Mouse (Mus musculus) spleen, adult 18-20 months (tissue): ENCODE measurements at regions not wholly inside any gene's neighbourhood (a gene's known extent, or its start where the extent isn't known, plus 50 kb on each side); places are given as distances from the start of the nearest gene placed in this dataset.

Source experiments
- DNase-seq, 2 experiments: peaks; one replicate each; pipeline ENCODE4 v3.0.0; 2022; ENCODE audit warnings: mixed read lengths in 2 of 2

DNA sequence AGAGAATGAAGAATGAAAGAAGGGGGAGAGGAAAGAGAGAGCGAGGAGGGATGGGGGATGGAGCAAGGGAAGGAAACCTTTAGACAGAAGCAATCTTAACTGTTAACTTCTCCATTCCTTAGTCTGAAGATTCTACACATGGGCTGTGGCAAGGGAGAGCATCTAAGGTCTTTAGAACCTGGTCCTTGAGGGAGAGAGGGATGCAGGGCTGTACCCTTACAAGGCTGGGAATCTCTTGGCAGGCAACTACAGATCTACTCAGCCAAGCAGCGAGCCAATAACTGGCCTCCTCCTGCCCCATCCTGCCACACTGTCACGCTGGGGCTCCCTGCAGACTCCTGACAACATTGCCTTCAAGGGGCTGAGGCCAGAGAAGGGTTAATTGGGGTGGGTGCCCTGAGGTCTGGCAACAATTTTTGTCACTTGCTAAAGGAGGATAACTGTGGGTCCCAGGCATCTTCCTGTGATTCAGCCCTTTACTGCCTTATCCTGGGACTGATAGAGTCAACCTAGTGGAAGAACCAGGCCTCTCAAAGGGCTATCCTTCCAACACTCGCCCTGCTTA is 205.7 kb downstream of the Rpap3 start:
- no peak for DNase-seq

DNA sequence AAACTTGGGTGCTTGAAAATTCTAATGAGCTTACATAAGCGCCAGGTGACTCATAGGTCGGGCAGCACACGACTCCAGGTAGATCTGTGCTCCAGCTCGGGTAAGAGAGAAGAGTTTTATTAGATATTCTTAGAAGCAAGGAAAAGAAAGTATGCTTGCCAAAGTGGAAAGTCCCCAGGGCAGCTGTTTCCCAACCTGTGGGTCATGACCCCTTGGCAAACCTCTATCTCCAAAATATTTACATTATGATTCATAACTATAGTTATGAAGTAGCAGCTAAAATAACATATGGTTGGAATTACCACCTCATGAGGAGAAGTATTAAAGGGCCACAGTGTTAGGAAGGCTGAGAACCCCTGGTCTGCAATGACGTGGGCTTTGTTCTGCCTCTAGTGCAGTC is 206.4 kb downstream of the Rpap3 start:
- DNase-seq: no peak

DNA sequence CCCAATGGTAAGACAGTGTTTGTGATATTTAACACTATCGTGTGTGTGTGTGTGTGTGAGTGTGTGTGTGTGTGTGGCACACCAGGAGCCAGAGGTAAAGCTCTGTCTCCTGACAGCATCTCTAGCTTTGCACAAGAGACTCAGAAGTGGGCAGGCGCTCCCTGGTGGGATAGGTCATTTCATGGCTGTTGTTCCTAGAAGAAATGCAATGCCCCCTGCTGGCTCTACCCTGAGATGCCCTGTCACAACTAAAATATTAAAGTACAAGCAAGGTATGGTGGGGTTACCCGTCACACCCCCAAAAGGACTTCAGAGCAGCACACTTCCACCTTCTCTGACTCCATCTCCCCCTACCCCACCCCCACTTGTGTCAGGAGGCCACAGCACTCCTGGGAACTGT is 207.2 kb downstream of the Rpap3 start:
- DNase-seq: peak; percentile 59 to 77

DNA sequence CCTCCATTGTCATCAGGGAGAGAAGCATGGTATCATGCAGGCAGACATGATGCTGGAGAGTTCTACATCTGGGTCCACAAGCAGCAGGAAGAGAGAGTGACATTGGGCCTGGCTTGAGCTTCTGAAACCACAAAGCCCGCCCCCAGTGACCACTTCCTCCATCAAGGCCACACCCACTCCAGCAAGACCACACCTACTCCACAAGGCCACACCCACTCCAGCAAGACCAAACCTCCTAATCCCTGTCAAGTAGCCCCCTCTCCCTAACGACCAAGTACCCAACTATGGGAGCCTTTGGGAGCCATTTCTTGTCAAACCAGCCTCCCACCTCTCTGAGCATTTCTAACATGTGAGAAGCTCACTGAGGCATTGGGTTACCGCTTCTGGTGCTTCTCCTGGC is 209.6 kb downstream of the Rpap3 start:
- no peak for DNase-seq

DNA sequence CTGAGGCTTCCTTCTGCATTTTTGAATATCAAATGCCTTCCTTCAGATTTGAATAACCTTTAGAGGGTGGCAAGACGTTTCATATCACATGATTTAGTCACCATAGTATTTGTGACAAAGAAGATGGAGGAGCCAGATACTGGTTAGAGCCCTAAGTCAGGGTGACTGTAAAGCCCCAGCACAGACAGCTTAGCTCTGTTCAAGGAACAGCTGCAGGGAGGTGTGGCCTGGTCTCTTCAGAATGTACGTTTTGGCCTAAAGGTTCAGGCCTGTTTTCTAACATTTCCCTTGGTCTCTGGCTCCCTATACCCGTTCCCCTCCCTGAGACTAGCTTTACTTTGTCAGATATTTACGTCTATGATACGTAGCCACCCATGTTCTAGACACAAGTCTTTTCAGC is 212.3 kb downstream of the Rpap3 start:
- no peak for DNase-seq

DNA sequence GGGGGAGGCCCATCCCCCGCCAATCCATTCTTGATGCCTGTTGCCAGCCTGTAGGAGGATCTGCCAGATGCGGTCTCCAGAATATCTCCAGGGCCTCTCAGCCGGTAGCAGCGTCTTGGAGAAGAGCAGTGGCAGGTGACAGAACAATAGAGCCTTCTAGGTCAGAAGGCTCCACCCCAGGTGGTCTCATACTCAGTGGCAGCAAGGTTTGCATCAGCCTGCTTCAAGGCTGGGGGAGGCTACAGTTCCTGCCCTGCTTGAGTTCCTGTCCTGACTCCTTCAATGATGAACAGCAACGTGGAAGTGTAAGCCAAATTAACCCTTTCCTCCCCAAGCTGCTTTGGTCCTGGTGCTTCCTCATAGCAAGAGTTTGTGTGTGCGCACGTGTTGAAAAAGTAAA is 213.8 kb downstream of the Rpap3 start:
- DNase-seq: no peak

DNA sequence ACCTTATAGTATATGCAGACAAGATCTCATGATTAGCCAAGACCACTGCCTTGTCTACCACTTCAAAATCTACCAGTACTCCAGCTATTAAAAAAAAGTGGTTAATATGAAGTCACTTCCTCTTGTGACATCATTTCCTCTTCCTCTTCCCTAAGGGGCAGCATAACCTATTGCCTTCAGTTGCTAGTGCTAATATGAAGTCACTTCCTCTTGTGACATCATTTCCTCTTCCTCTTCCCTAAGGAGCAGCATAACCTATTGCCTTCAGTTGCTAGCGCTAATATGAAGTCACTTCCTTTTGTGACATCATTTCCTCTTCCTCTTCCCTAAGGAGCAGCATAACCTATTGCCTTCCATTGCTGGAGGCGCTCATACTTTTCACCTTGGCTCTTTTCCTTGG is 218.2 kb downstream of the Rpap3 start:
- DNase-seq: no peak

DNA sequence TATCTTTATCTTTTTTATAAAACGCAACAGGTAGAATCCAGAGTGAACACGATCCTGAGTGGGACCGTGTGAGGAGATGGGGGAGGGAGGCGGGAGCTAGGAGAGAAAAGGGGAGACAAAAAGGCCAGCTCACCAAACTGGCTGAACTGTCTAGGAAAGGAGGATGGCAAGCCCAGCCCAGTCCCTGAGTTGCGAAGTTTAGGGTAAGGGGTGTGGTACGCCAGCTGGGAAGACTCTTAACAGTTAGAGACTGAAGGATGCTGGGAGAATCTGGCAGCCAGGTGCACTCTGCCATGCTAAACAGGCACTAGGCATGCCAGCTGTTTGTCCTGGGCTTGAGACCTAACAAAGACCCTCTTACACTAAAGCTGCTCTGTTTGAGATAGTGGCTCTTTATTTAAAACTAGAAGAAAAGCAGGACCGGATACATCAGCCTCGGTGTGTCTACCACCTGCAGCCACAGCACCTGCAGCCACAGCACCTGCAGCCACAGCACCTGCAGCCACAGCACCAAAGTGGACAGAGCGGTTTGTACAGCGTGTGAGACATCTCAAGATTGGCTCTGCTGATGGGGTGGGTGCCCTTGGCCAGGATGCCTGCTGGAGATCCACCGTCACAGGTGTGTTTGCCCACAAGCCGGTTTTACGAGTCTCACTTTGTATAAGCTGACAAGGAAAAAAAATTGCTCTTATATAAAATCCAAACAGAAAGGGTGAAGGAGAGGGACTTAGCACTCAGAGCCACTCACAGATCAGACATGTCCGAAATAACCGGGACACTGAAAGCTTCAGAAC is 225.1 kb upstream of the Amigo2 start:
- no peak for DNase-seq

DNA sequence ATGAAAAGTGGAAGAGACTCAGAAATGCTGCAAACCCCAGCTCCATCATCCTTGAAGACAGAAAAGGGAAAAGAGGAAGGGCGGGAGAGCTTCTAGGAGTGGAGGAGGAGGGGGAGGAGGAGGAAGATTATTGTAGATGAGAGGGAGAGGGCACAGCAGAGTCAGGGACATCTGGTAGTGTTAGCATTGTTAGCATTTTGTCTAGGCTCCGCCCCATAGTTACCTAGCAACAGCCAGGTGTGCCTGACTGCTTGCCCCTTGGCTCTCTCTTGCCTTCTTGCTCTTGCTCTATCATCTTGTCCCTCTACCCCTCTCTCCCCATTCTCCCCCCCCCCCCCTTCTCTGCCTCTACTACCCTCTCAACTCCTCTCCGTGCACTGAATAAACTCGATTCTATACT is 224.4 kb upstream of the Amigo2 start:
- no peak for DNase-seq

DNA sequence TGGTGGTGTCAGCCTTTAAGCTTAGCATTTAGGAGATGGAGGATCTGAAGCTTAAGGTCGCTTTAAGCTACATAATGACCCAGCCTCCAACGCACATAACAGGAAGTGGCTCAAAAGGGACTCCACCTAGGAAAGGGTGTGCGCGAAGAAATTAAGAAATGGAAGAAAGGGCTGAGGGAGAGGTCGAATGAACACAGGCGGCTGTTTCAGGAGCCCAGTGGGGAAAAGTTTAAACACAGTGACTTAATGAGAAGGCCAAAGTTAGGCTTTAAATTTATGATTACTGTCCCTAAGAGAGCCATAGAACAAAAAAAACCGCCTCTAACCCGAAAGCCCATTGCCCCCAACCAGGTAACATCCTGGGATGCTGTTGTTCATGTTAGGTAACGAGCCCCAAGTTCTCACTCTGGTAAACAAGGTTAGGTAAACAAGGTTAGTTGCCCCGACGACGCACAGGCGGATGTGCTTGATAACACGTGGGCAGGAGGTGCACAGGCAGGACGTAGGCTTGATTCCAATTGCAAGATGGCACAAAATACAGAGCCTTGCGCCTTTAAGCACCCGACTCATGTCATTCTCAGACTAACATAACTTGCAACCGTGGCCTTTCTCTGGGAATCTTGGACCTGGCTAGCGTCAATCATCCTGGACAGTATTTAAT is 222.7 kb upstream of the Amigo2 start:
- DNase-seq: peak in 1 of 2 experiments; percentile 33

DNA sequence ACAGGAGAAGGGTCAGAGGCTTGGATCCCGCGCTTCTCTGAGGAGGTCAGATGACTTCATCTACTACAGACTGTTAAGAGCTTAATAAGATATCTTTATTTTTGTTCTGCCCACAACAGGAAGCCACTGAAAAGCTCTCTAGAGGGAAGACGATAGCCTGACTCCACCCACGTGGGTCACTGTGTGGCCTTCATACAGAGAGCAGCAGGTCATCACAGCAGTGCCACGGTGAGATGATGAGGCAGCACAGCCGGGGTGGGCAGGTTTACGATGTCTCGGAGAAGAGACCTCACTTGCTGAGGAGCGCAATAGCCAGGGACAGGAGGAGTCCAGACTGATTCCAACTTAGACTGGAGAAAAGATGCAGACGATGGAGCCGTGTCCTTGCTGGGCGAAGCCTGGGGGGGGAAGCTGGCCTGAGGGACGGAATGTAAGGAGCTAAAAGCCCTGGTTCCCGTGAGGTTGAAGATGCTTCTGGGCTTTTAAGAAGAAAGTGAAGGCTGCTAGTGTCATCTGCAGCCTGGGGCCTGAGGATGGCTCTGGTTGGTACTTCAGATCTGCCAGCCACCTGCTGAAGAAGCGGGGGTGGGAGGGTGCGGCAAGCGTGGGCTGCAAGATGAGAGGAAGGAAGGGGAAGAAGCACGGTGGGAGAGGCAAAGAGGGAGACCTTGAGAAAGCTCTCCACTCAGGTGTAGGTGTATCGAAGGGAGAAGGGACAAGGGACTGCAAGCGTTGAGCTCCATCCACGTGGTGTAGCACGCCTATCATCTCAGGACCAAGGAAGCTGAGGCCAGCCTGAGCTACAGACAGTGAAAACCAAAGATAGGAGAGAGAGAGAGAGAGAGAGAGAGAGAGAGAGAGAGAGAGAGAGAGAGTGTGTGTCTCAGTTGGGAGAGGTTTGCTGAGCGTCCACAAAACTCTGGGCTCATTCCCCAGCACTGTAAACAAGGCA is 221.9 kb upstream of the Amigo2 start:
- DNase-seq: peak; percentile 71 to 73

DNA sequence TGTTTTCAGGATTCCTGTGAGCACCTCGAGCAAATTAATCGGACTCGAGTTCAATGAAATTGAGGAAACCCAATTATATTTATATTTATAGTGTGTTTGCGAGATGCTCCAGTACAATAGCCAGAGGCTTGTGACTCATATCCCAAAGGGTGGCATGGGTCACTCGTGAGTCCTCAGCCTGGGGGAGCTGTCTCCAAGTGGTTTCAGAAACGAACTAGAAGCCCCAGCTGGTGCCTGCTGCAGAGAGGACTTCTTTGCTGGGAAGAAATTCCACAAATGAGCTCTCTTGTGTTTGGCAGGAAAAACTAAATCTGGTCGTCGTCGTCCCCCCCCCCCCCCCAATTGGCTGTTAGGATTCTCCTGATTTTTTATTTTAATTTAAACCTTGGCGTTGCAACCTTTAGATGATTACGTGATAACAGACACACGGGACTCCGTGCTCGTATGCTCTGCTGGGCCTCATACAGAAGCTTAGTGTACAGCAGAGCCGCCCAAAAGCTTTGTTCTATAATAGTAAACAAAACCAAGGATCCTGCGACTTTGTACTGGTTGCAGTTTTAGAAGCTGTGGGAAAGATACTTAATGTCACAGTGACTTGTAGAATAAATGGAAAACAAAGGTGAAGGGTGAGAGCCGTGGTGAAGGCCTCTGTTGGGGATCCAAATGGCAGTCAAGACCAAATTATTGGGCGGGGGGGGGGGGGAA is 220.8 kb upstream of the Amigo2 start:
- DNase-seq: no peak

DNA sequence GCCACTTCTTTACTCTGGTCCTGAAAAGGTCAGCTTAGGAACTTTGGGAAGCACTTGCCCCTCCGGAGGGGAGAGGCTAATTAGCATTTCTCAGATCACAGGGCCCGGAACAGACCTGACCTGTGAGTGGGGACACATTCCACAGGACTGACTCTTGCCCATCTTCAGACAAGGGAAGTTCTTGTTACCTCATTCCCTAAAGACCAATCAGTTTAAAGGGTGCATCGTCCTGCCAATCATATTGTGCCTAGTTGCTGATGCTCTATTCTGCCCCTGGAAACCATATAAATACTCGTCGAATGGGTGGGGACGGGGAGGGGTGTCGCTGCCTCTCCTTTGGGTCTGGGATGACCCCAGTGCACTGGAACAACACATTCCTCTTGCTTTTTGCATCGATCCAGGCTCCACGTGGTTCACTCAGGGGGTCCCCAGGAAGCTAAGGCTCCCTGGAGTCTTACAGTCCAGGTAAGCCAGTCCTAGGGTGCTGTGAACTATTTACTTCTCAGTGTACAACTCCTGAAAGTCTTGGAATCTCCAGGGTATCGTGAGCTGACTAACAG is 219.9 kb upstream of the Amigo2 start:
- DNase-seq: peak in 1 of 2 experiments; percentile 1

DNA sequence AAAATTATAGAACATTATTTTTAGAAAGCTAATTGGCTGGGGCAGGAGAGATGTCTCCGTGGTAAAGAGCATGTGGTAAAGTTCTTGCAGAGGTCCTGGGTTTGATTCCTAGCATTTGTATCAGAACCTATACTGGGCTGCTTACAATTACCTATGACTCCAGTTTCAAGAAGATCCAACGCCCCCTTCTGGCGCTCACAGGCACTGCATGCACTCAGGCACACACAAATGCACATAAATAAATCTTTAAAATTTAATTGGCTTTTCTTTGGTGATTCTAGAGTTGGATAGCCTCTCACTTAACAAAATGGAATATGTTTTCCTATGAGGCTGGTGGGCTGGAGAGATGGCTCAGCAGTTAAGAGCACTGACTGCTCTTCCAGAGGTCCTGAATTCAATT is 219.0 kb upstream of the Amigo2 start:
- no peak for DNase-seq

DNA sequence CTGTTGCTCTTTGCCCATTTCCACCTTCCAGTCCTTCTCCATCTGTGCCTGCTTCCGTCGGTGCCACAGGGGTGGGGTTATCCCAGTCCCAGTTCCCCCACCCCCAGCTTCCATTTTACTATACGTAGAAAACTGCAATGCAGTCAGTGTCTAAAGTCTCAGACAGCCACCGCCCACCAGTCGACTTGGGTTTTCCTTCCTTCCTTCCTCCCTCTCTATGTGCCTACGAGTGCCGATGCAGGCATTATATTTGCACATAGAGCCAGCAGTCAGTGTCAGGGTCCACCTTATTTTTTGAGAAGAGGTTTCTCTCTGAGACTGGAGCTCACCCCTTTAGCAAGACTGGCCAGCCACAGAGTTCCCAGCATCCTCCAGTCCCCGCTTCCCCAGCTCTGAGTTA is 218.3 kb upstream of the Amigo2 start:
- DNase-seq: no peak

DNA sequence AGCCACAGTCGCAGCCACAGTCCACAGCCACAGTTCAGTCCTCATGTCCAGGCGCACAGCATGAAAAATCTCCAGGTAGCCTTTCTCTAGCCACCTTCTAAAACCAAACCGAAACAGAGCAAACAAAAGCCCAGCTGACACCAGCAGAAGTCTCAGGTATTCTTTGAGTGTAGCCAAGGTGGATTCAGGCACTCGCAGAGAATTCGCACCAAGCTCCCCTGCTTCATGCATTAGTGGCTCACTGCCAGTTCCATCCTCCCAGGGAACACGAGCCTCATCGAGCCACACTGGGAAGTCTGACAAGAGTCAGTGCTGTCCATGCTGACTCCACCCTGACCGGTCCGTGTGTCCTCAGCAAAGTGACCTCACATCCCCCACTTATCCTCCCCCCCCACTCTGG is 217.7 kb upstream of the Amigo2 start:
- DNase-seq: no peak

DNA sequence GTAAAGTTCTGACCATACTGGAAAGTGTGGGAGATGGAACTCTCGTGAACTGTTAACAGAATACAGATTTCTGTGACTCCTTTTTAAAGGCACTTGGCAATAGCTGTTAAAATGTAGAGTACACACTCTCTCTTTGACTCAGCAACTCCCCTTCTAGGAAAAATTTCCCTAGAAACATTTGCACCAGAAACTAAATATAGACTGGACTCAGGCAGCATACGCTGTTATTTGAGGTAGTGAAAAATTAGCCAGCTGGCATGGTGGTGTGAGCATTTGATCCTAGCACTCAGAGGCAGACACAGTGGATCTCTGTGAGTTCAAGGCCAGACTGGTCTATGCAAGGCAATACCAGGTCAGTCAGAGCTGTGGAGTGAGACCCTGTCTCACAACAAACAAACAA is 215.5 kb upstream of the Amigo2 start:
- peak in 1 of 2 experiments; percentile 1 for DNase-seq

DNA sequence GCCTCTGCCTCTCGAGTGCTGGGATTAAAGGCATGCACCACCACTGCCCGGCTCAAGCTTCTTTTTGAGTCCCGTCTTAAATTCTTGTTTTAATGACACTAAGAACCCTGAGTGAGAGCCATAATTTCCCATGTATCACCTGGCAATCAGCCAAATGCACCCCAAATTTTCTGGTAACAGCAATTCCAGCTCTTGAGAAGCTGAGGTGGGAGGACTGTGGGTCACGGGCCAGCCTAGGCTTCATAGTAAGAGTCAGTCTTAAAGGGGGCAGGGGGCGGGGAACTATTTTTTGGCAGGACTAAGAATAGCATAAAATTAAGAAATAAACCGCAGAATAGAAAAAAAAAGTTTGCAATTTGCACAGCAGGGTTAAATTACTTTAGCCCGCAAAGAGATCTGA is 214.9 kb upstream of the Amigo2 start:
- no peak for DNase-seq

DNA sequence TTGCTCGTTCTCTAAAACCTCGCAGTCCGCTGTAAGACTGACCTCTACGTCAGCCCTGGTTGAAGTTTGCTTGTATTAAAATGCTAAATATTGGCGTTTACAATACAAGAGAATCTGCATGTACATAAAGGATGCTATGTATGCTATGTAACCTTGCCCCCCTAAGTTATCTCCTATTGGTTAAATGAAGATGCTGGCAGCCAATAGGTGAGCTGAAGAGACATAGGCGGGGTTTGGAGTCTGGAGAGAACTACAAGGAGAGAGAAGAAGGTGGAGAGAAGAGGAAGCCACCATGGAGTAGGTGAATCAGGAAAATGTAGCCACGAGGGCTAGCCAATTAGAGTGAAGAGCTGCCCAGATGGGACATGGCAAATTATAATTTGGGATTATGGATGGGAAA is 214.0 kb upstream of the Amigo2 start:
- peak in 1 of 2 experiments; percentile 0 for DNase-seq

DNA sequence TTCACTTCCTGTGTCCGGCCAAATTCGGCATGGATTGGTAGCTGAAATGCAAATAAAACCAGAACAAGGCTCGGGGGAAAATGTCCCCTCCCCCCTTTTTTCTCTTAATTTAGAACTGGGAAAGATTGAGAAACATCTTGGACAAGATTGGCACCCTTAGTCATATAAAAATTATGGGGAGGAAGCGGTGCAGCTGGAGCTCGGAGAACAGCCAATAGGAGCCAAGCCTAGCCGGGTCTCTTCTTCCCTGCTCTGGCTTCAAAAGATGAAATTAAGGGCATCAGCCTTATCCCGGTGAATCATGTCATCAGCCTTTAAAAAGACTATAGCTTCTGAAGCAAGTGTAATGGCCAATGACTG is 213.3 kb upstream of the Amigo2 start:
- DNase-seq: no peak

DNA sequence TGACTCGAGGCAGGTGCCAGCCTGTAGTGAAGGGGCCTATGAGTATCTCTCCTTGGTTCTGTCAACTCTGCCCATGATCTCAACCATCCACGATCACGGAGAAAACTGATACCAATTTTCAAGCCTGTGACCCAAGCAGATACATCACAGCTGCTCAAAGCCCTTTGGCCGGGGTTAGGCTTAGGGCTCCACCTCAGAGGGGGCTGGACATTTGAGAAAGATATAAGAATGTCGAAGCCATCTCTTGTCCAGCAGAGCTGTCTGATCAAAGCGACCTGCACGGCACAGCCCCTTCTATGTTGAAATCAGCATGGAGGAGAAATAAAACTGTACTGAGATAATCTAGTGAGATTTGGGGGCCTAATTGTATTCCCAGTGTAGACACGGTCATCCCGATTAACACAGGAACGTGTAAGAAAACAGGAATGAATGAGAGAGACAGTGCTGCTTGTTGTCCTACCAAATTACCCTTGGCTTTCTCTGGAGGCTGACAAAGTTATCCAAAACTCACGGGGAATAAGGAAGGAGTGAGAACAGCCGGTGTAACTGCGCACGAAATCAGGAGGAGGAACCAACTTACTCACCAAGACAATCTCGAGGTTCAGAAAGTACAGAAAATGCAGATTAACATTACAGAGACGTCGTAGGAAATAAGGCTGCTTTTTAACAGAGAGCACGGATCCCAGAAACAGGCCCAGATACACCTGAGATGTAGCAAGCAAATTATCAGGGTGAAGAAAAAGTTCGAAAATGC is 212.7 kb upstream of the Amigo2 start:
- DNase-seq: peak in 1 of 2 experiments; percentile 1
